Comparison of ENCODE assay signal across 13 mouse cellular contexts in the genomic region with DNA sequence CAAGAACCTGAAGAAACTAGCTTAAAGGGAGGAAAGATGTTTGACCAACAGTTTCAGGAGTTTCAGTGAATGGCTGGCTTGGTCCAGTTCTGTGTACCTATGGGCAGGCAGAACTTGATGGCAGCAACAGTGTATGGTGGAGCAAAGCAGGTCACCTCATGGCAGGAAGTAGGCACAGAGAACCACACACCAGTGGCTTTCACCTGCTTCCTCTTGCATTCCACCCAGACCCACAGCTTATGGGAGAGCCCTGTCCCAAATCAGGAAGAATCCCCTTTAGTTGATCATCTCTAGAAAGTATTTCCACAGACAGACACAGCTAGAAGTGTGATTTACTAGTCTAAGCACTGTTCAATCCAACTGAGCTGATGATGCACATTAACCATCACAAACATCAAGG. TPM values are rescaled to one million over a fixed set of nuclear protein-coding genes. Genes with fewer than 3 reads are reported as not detected.
ATAC-seq lines count a peak whose summit lies in the region.
"Had no signal": no experiment of that assay in that cellular context is flagged by ENCODE, and none has a peak within 500 bp of the region (broad histone marks: within the 10 kb centered on the region; RNA-seq: fewer than 3 reads in every experiment).

No protein-coding gene starts in this region.

- ATAC-seq in granulocyte monocyte progenitor cell, adult 5-6 weeks (replicated peaks; ENCODE audit: poor library complexity, severe bottlenecking) = peak; percentile 52
- peak; percentile 50 for ATAC-seq in megakaryocyte, adult 5-6 weeks (ENCODE audit: poor library complexity, severe bottlenecking)
- ATAC-seq in megakaryocyte progenitor cell, adult 5-6 weeks (replicated peaks; ENCODE audit: poor library complexity) = peak; percentile 60; the same call in 1 of the 2 replicates

RNA-seq across cellular contexts. Expression of gene Ptgdr, which starts 42.6 kb away (rescaled TPM):
- total RNA-seq in granulocyte monocyte progenitor cell, adult 5-6 weeks (2014; fragmentation: Nextera tagmentation) = not detected in 2 replicates
- not detected in 2 replicates for total RNA-seq in granulocyte monocyte progenitor cell, adult 5-6 weeks (2017)
- total RNA-seq in megakaryocyte, adult 5-6 weeks (2015) = 0.30 TPM in 1 of 2 replicates, not detected in the other
- total RNA-seq in megakaryocyte, adult 5-6 weeks (2017) = 0.20 and 0.22 TPM in 2 replicates
- not detected in 2 replicates for total RNA-seq in megakaryocyte progenitor cell, adult 5-6 weeks (2015)
- total RNA-seq in megakaryocyte progenitor cell, adult 5-6 weeks (2017) = not detected in 2 replicates
- total RNA-seq: adrenal gland, adult 18-20 months; adrenal gland, adult 2 months; adrenal gland, adult 8-10 months; adrenal gland, postnatal 10 days; adrenal gland, postnatal 14 days; adrenal gland, postnatal 25 days; adrenal gland, postnatal 36 days; CH12.LX; ES-E14; MEL had no signal
